Mouse (Mus musculus) neutrophil, adult 59 days (primary cell): ENCODE measurements around the gene Mpp5. TPM values are rescaled to one million over a fixed set of nuclear protein-coding genes. Genes with fewer than 3 reads are reported as not detected.

ENCODE experiments used
- total RNA-seq, 2 experiments: library from RNA; stranded (reverse); gene quantifications; 1 replicate in 1 of 2; 2 replicates in 1 of 2; pipeline ENCODE4 v1.2.4; 2023

Gene Mpp5
- total RNA-seq = 10 to 100 TPM; 11.4 to 12.8 TPM

GRCm38 (mm10) chr12:78748557-78749377, at the start of gene Mpp5:
TSS of gene Mpp5 (plus strand) at chr12:78748907.

GRCm38 (mm10) chr12:78861496-78862253, 113.0 kb downstream of the Mpp5 start, which contains the start of the genes Atp6v1d and Eif2s1:
TSS of gene Atp6v1d (minus strand) at chr12:78861638.
TSS of gene Eif2s1 (plus strand) at chr12:78861819.

Other genes starting within 250 kb of the Mpp5 start
- gene Fam71d, start 57.4 kb upstream of the Mpp5 start, total RNA-seq = not detected
- gene Atp6v1d, start 112.7 kb downstream of the Mpp5 start, total RNA-seq = 10 to 100 TPM; 79.0 to 82.2 TPM
- 10 to 100 TPM; 30.7 to 34.6 TPM for gene Eif2s1, start 112.9 kb downstream of the Mpp5 start, total RNA-seq
- under 1 TPM in 1 of 2 experiments, not detected in 1; 0.29 TPM for gene Plek2, start 158.1 kb downstream of the Mpp5 start, total RNA-seq